ENCODE assay signal across 12 mouse cellular contexts in genomic region chr9:55549302-55549890, GRCm38 (mm10). TPM values are rescaled to one million over a fixed set of nuclear protein-coding genes. Genes with fewer than 3 reads are reported as not detected.
A peak's percentile ranks its signal among the peaks of the same experiment; 100 is the strongest.
DNase-seq lines count a peak whose midpoint lies in the region; ATAC-seq and TF ChIP-seq lines count a peak whose summit lies in the region.
"Had no signal": no experiment of that assay in that cellular context is flagged by ENCODE, and none has a peak within 500 bp of the region (broad histone marks: within the 10 kb centered on the region; RNA-seq: fewer than 3 reads in every experiment).

No protein-coding gene starts in this region.

- no peaks in the 10 kb centered on the region for H3K79me2 ChIP-seq in CH12.LX (replicated peaks; ENCODE audit: control insufficient read depth, extremely low read depth, insufficient read depth, poor library complexity, severe bottlenecking)

- no peaks in the 10 kb centered on the region for H3K9me3 ChIP-seq in heart, embryonic 14.5 days (ENCODE audit: control insufficient read depth, low read length)
- H3K9me3 ChIP-seq in CH12.LX (replicated peaks; ENCODE audit: low read length): peaks cover 10% of the 10 kb centered on the region
- peaks cover 6% of the 10 kb centered on the region; the same call in 1 of the 2 replicates for H3K9me3 ChIP-seq in liver, embryonic 13.5 days (replicated peaks)

- H3K4me3 ChIP-seq in heart, embryonic 14.5 days (ENCODE audit: control insufficient read depth in 1 of 2, insufficient read depth in 1 of 2, low read depth in 1 of 2, low read length in 2 of 2): peak overlapping the region in 1 of 2 experiments; percentile 18; a peak in 2 of 4 replicates
- H3K4me3 ChIP-seq in CH12.LX (replicated peaks in 1 of 3; ENCODE audit: low read depth in 2 of 3, low read length in 2 of 3, poor library complexity in 1 of 3): peak overlapping the region in 1 of 3 experiments; percentile 39
- no peak overlapping the region for H3K4me3 ChIP-seq in liver, embryonic 13.5 days (replicated peaks)

- no peak for ATAC-seq in heart, embryonic 14.5 days (ENCODE audit: insufficient number of reproducible peaks, insufficient read depth, low FRiP score, low read depth)
- no peak for ATAC-seq in liver, embryonic 13.5 days (ENCODE audit: low read depth)
- no peak for ATAC-seq in erythroid progenitor cell, adult 5-6 weeks (replicated peaks; ENCODE audit: low FRiP score, poor library complexity, severe bottlenecking)

- H3K4me2 ChIP-seq in heart, embryonic 14.5 days (ENCODE audit: low read length): peak overlapping the region; percentile 58
- H3K4me2 ChIP-seq in CH12.LX (ENCODE audit: insufficient read depth, low read depth, poor library complexity, severe bottlenecking): peak overlapping the region; percentile 57; the same call in 1 of the 2 replicates
- peak overlapping the region; percentile 19; the same call in 1 of the 2 replicates for H3K4me2 ChIP-seq in liver, embryonic 13.5 days

- TF ChIP-seq POLR2A in CH12.LX (IDR thresholded peaks at IDR 0.05; ENCODE audit: low read depth, low read length): no peak

- no peaks in the 10 kb centered on the region for H3K36me3 ChIP-seq in heart, embryonic 14.5 days (ENCODE audit: control insufficient read depth, insufficient read depth, low read length)
- peaks cover 0 to 18% of the 10 kb centered on the region in 2 experiments for H3K36me3 ChIP-seq in CH12.LX (replicated peaks in 1 of 2; ENCODE audit: control insufficient read depth in 1 of 2, insufficient read depth in 1 of 2, low read length in 1 of 2)
- no peaks in the 10 kb centered on the region for H3K36me3 ChIP-seq in liver, embryonic 13.5 days

- no peak overlapping the region for H3K27ac ChIP-seq in heart, embryonic 14.5 days (replicated peaks in 1 of 2; ENCODE audit: control insufficient read depth in 1 of 2, insufficient read depth in 1 of 2, low read depth in 2 of 2, low read length in 2 of 2)
- no peak overlapping the region for H3K27ac ChIP-seq in CH12.LX (ENCODE audit: insufficient read depth, low read depth)
- H3K27ac ChIP-seq in liver, embryonic 13.5 days: no peak overlapping the region

- no peak for TF ChIP-seq EP300 in CH12.LX (IDR thresholded peaks at IDR 0.05; ENCODE audit: low read length)

- dilution Hi-C loops in CH12.LX (cut with MboI; ENCODE audit: extremely low pct_ligation_motif_present, extremely low pct_unique_long_range_greater_than_20kb, low sequenced_read_pairs): no loop called here

- no peak for DNase-seq in heart, adult 11 months
- DNase-seq in CH12.LX (ENCODE audit: extremely low read depth): no peak
- DNase-seq in embryo, embryonic 9.5 days (ENCODE audit: extremely low spot score): peak; percentile 33
- DNase-seq in liver, embryonic 13.5 days: no peak
- DNase-seq in adrenal gland, postnatal 36 days: no peak
- DNase-seq in left cerebral cortex, adult 8-10 months (ENCODE audit: low spot score in 2 of 2): no peak
- DNase-seq: adrenal gland, postnatal 25 days; kidney, adult 9 months; right cerebral cortex, postnatal 25 days had no signal

- H3K9ac ChIP-seq in heart, embryonic 14.5 days (ENCODE audit: low read length): no peak overlapping the region
- no peak overlapping the region for H3K9ac ChIP-seq in CH12.LX (ENCODE audit: insufficient read depth, low read depth)
- H3K9ac ChIP-seq in liver, embryonic 13.5 days: no peak overlapping the region

- H3K4me1 ChIP-seq in heart, embryonic 14.5 days (ENCODE audit: control insufficient read depth in 2 of 2, insufficient read depth in 2 of 2, low read length in 2 of 2): peaks cover 4 to 20% of the 10 kb centered on the region in 2 experiments; a peak in 3 of 4 replicates
- H3K4me1 ChIP-seq in CH12.LX (ENCODE audit: control insufficient read depth in 1 of 2, insufficient read depth in 2 of 2): no peaks in the 10 kb centered on the region
- peaks cover 14% of the 10 kb centered on the region for H3K4me1 ChIP-seq in liver, embryonic 13.5 days (replicated peaks)

- in situ Hi-C loops in CH12.LX (cut with MboI; ENCODE audit: low pct_ligation_motif_present, low pct_unique_long_range_greater_than_20kb, low sequenced_read_pairs): no loop called here

- H3K27me3 ChIP-seq in heart, embryonic 14.5 days (ENCODE audit: control insufficient read depth, insufficient read depth, low read length): peaks cover 54% of the 10 kb centered on the region
- no peaks in the 10 kb centered on the region for H3K27me3 ChIP-seq in CH12.LX (replicated peaks)
- peaks cover 57% of the 10 kb centered on the region for H3K27me3 ChIP-seq in liver, embryonic 13.5 days

- peak; percentile 34 for TF ChIP-seq RAD21 in CH12.LX (IDR thresholded peaks at IDR 0.05; ENCODE audit: low read depth, low read length)

- TF ChIP-seq CTCF in CH12.LX (conservative IDR thresholded peaks at IDR 0.05 in 1 of 2, IDR thresholded peaks at IDR 0.05 in 1 of 2; ENCODE audit: low read depth in 2 of 2, low read length in 2 of 2): peak in 1 of 2 experiments; percentile 49; a peak in 2 of 4 replicates

- 7% methylated on average over 16 of the region's 16 CpGs for WGBS in heart, embryonic 14.5 days
- 11% methylated on average over 16 of the region's 16 CpGs for WGBS in liver, embryonic 13.5 days (ENCODE audit: insufficient replicate concordance)

TF ChIP-seq in CH12.LX, 34 proteins besides CTCF, POLR2A, EP300 and RAD21:
- TF ChIP-seq CHD1 (IDR thresholded peaks at IDR 0.05; ENCODE audit: low read depth, low read length) (no peak), MYC (IDR thresholded peaks at IDR 0.05; ENCODE audit: low read depth, low read length) (no peak), USF1 (IDR thresholded peaks at IDR 0.05; ENCODE audit: low read depth, low read length) (no peak), BHLHE40 (IDR thresholded peaks at IDR 0.05; ENCODE audit: low read depth, low read length) (no peak), UBTF (IDR thresholded peaks at IDR 0.05; ENCODE audit: low read depth, low read length) (no peak), ZNF384 (IDR thresholded peaks at IDR 0.05; ENCODE audit: low read depth, low read length) (no peak), ETS1 (conservative IDR thresholded peaks at IDR 0.05; ENCODE audit: low read depth, low read length) (no peak), MXI1 (IDR thresholded peaks at IDR 0.05; ENCODE audit: low read depth, low read length) (no peak), JUND (conservative IDR thresholded peaks at IDR 0.05; ENCODE audit: low read depth, low read length) (no peak), HCFC1 (IDR thresholded peaks at IDR 0.05; ENCODE audit: low read depth, low read length) (no peak), MEF2A (IDR thresholded peaks at IDR 0.05; ENCODE audit: borderline replicate concordance, low read depth, low read length) (no peak), USF2 (conservative IDR thresholded peaks at IDR 0.05; ENCODE audit: low read depth, low read length) (no peak), NELFE (IDR thresholded peaks at IDR 0.05; ENCODE audit: low read depth, low read length) (no peak), MAZ (IDR thresholded peaks at IDR 0.05; ENCODE audit: low read depth, low read length) (no peak), ZKSCAN1 (IDR thresholded peaks at IDR 0.05; ENCODE audit: borderline replicate concordance, low read depth, low read length) (no peak), IRF4 (IDR thresholded peaks at IDR 0.05; ENCODE audit: low read depth, low read length) (no peak), E2F4 (IDR thresholded peaks at IDR 0.05; ENCODE audit: insufficient replicate concordance, low read depth, low read length) (no peak)

RNA-seq across cellular contexts. Expression of gene Isl2, which starts 10.9 kb away (rescaled TPM):
- polyA plus RNA-seq in heart, embryonic 14.5 days (2014; fragmentation: Nextera tagmentation; extraction: Ambion mirVana): 0.12 and 0.13 TPM in 2 replicates
- total RNA-seq in CH12.LX (2012; rRNA removed) (0.25 and 0.47 TPM in 2 replicates), CH12.LX (2014; rRNA removed) (0.35 and 0.55 TPM in 2 replicates)
- polyA plus RNA-seq in CH12.LX (2012; ENCODE audit: insufficient read length, low read depth): 0.56 and 0.68 TPM in 2 replicates
- 0.28 and 0.29 TPM in 2 replicates for polyA plus RNA-seq in liver, embryonic 13.5 days (2015; fragmentation: Nextera tagmentation; extraction: Ambion mirVana)
- not detected for total RNA-seq in adrenal gland, postnatal 36 days (2021)
- not detected for total RNA-seq in left cerebral cortex, adult 8-10 months (2022)
- not detected in 2 replicates for total RNA-seq in erythroid progenitor cell, adult 5-6 weeks (2015; ENCODE audit: low replicate concordance)
- not detected in 2 replicates for total RNA-seq in erythroid progenitor cell, adult 5-6 weeks (2017; ENCODE audit: low replicate concordance)
- total RNA-seq: adrenal gland, postnatal 25 days; MEL had no signal

RNA-seq across cellular contexts. Expression of gene Etfa, which starts 37.4 kb away (rescaled TPM):
- polyA plus RNA-seq in heart, embryonic 14.5 days (2014; fragmentation: Nextera tagmentation; extraction: Ambion mirVana): 396 and 402 TPM in 2 replicates
- total RNA-seq in CH12.LX (2012; rRNA removed) (37.8 and 42.7 TPM in 2 replicates), CH12.LX (2014; rRNA removed) (60.1 and 69.3 TPM in 2 replicates)
- 121 and 139 TPM in 2 replicates for polyA plus RNA-seq in CH12.LX (2012; ENCODE audit: insufficient read length, low read depth)
- 173 and 203 TPM in 2 replicates for polyA plus RNA-seq in liver, embryonic 13.5 days (2015; fragmentation: Nextera tagmentation; extraction: Ambion mirVana)
- total RNA-seq in adrenal gland, postnatal 36 days (2021): 100 to 1,000 TPM; 418 to 565 TPM
- 10 to 100 TPM; 40.7 to 41.7 (median 41.1) TPM for total RNA-seq in left cerebral cortex, adult 8-10 months (2022)
- total RNA-seq in erythroid progenitor cell, adult 5-6 weeks (2015; ENCODE audit: low replicate concordance): 54.1 and 61.6 TPM in 2 replicates
- total RNA-seq in erythroid progenitor cell, adult 5-6 weeks (2017; ENCODE audit: low replicate concordance): 40.6 and 62.4 TPM in 2 replicates

Comparison
In these comparisons a context has a peak if more than half of its experiments do, and no peak if none do; other contexts are left out.
1. RNA of gene Etfa, which starts 37.4 kb away (total RNA-seq): 418 to 565 TPM in adrenal gland, postnatal 36 days; 37.8 to 69.3 TPM in CH12.LX, 40.6 to 62.4 TPM in erythroid progenitor cell, adult 5-6 weeks and 40.7 to 41.7 TPM in left cerebral cortex, adult 8-10 months; every median in the first group is over 4 times any median in the second.
2. Peak in every context shown above with its lines, with median percentiles within 50 percentile points of each other: H3K4me2 ChIP-seq.